Mouse (Mus musculus) 3T3-L1 (cell line): ENCODE measurements at regions not wholly inside any gene's neighbourhood (a gene's known extent, or its start where the extent isn't known, plus 50 kb on each side); places are given as distances from the start of the nearest gene placed in this dataset.
A peak's percentile ranks its signal among the peaks of the same experiment; 100 is the strongest.

Source experiments
- DNase-seq: peaks from one replicate; pipeline ENCODE4 v3.0.0-alpha.2; 2015; ENCODE audit warnings: low read depth, low spot score

GRCm38 (mm10) chr5:53329591-53329990 lies 62.7 kb downstream of the Smim20 start:
- no peak for DNase-seq

- DNase-seq = no peak
Observed at GRCm38 (mm10) chr5:53336704-53337103, 69.8 kb downstream of the Smim20 start.

- DNase-seq = peak; percentile 40
Observed at GRCm38 (mm10) chr5:53337816-53338215, 70.9 kb downstream of the Smim20 start.

- DNase-seq = no peak
Observed at GRCm38 (mm10) chr5:53345164-53345563, 78.3 kb downstream of the Smim20 start.

- peak; percentile 51 for DNase-seq
Observed at GRCm38 (mm10) chr5:53346028-53346427, 79.1 kb downstream of the Smim20 start.

- DNase-seq = no peak
Observed at GRCm38 (mm10) chr5:53346756-53347155, 79.9 kb downstream of the Smim20 start.

- no peak for DNase-seq
Observed at GRCm38 (mm10) chr5:53352852-53353251, 86.0 kb downstream of the Smim20 start.

GRCm38 (mm10) chr5:53354296-53354695 lies 87.4 kb downstream of the Smim20 start:
- DNase-seq = no peak

- peak; percentile 89 for DNase-seq
Observed at GRCm38 (mm10) chr5:53355069-53355468, 88.2 kb downstream of the Smim20 start.

- peak; percentile 88 for DNase-seq
Observed at GRCm38 (mm10) chr5:53357086-53357608, 90.3 kb downstream of the Smim20 start.

- no peak for DNase-seq
Observed at GRCm38 (mm10) chr5:53358181-53358580, 91.3 kb downstream of the Smim20 start.

GRCm38 (mm10) chr5:53359887-53360286 lies 93.0 kb downstream of the Smim20 start:
- no peak for DNase-seq

GRCm38 (mm10) chr5:53361295-53361694 lies 94.4 kb downstream of the Smim20 start:
- DNase-seq = peak; percentile 39

GRCm38 (mm10) chr5:53363898-53364297 lies 97.0 kb downstream of the Smim20 start:
- no peak for DNase-seq

- DNase-seq = no peak
Observed at GRCm38 (mm10) chr5:53366882-53367561, 98.9 kb upstream of the Rbpj start.

- DNase-seq = no peak
Observed at GRCm38 (mm10) chr5:53370272-53370671, 95.7 kb upstream of the Rbpj start.

- DNase-seq = peak; percentile 98
Observed at GRCm38 (mm10) chr5:53371638-53372037, 94.3 kb upstream of the Rbpj start.

GRCm38 (mm10) chr5:53373315-53373714 lies 92.6 kb upstream of the Rbpj start:
- DNase-seq = no peak

- DNase-seq = peak; percentile 66
Observed at GRCm38 (mm10) chr5:53376856-53377255, 89.1 kb upstream of the Rbpj start.

- peak; percentile 61 for DNase-seq
Observed at GRCm38 (mm10) chr5:53377698-53378097, 88.3 kb upstream of the Rbpj start.

GRCm38 (mm10) chr5:53378106-53378505 lies 87.8 kb upstream of the Rbpj start:
- no peak for DNase-seq

- no peak for DNase-seq
Observed at GRCm38 (mm10) chr5:53378599-53378998, 87.4 kb upstream of the Rbpj start.

- DNase-seq = no peak
Observed at GRCm38 (mm10) chr5:53379612-53380011, 86.3 kb upstream of the Rbpj start.

- no peak for DNase-seq
Observed at GRCm38 (mm10) chr5:53380203-53380602, 85.7 kb upstream of the Rbpj start.
